Mouse (Mus musculus): ENCODE data around the gene Selenoi.

GRCm38 (mm10) chr5:30271599-30272281 is 39.4 kb downstream of the Selenoi start:
- TF ChIP-seq EP300 (optimal IDR thresholded peaks at IDR 0.05) = no peak
- TF ChIP-seq CTCF (IDR thresholded peaks at IDR 0.05; ENCODE audit: low read depth) = no peak; the same call in 1 of the 2 replicates
